Mouse (Mus musculus): ENCODE measurements around the gene Slc35b1. TPM values are rescaled to one million over a fixed set of nuclear protein-coding genes. Genes with fewer than 3 reads are reported as not detected.
A peak's percentile ranks its signal among the peaks of the same experiment; 100 is the strongest.

Slc35b1 gene
- polyA plus RNA-seq, 1 experiment from 2014 or later, result 144 TPM

- H3K9me3 ChIP-seq (ENCODE audit: control insufficient read depth), result no peaks in the 10 kb centered on the region
- no peak overlapping the region for H3K4me3 ChIP-seq (ENCODE audit: low read depth, low read length)
- no peaks in the 10 kb centered on the region; the same call in 1 of the 2 replicates for H3K27me3 ChIP-seq (replicated peaks; ENCODE audit: control insufficient read depth, insufficient read depth, low read length)
- TF ChIP-seq CTCF (IDR thresholded peaks at IDR 0.05; ENCODE audit: low read depth), result no peak
- H3K36me3 ChIP-seq (ENCODE audit: control insufficient read depth, insufficient read depth), result no peaks in the 10 kb centered on the region
- no peak for ATAC-seq
- H3K4me2 ChIP-seq (replicated peaks; ENCODE audit: low read depth), result no peak overlapping the region
- H3K4me1 ChIP-seq (replicated peaks; ENCODE audit: control insufficient read depth, insufficient read depth, low read length), result peaks cover 8% of the 10 kb centered on the region; the same call in 1 of the 2 replicates
- WGBS, result 84% methylated on average over 3 of the region's 3 CpGs
- no peak overlapping the region for H3K9ac ChIP-seq (ENCODE audit: low read depth, low read length)
- H3K27ac ChIP-seq (ENCODE audit: low read depth, low read length), result no peak overlapping the region
Observed at GRCm38 (mm10) chr11:95412615-95413014, 28.1 kb downstream of the Slc35b1 start.

DNA sequence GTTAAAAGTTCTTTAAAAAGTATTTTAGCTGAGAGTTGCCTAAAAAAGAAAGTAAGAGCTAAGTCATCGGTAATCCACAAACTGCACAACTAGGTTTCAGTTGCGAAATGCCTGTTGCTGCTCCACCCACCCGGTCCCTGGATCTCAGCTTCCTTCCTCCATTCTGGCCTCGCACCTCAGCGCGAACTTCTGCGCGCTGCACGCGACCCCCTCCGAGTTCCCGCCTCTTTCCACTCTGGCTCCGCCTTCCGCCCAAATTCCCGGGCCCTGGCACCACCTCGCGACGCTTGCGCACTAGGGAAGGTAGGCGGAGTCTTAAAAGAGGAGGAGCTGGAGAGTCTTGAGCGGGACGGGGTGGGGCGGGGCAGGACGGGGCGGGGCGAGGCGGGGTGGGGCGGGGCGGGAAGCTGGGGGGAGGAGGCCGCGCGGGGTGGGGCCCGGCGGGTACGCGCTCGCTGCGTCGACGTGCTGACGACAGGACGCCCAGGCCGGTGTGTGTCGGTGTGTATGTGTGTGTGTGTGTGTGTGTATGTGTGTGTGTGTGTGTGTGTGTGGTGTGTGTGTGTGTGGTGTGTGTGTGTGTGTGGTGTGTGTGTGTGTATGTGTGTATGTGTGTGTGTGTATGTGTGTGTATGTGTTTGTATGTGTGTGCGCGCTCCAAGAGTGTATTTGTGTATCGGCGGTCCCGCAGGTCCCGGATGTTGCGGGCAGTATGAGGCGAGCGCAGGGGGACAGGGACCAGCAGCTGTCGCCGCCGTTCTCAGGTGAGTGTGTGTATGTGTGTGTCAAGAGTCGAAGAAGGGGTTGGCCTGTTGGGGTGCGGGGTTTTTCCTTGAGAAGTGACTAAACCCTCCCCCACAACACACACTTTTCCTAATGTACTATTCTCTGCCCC lies 29.4 kb downstream of the Slc35b1 start, which contains the start of gene Spop:
TSS of gene Spop (plus strand) at position 440 of the 895 bp plus-strand sequence.
- Histone ChIP-seq H3K36me3 (ENCODE audit: control insufficient read depth, insufficient read depth) (no peaks in the 10 kb centered on the region), H3K27ac (ENCODE audit: low read depth, low read length) (peak within 1 kb of the TSS; percentile 81), H3K4me1 (replicated peaks; ENCODE audit: control insufficient read depth, insufficient read depth, low read length) (peaks cover 8% of the 10 kb centered on the region; the same call in 1 of the 2 replicates), H3K9me3 (ENCODE audit: control insufficient read depth) (no peaks in the 10 kb centered on the region), H3K9ac (ENCODE audit: low read depth, low read length) (peak within 1 kb of the TSS; percentile 17), H3K4me3 (ENCODE audit: low read depth, low read length) (peak within 1 kb of the TSS; percentile 57), H3K4me2 (replicated peaks; ENCODE audit: low read depth) (peak within 1 kb of the TSS; percentile 79), H3K27me3 (replicated peaks; ENCODE audit: control insufficient read depth, insufficient read depth, low read length) (no peaks in the 10 kb centered on the region; the same call in 1 of the 2 replicates)
- under 1% methylated on average over 52 of the region's 58 CpGs for WGBS
- TF ChIP-seq CTCF (IDR thresholded peaks at IDR 0.05; ENCODE audit: low read depth), result no peak
- peak; percentile 92 for ATAC-seq

- H3K36me3 ChIP-seq (ENCODE audit: control insufficient read depth, insufficient read depth), result no peaks in the 10 kb centered on the region
- peak overlapping the region; percentile 17 for H3K9ac ChIP-seq (ENCODE audit: low read depth, low read length)
- H3K27ac ChIP-seq (ENCODE audit: low read depth, low read length), result peak overlapping the region; percentile 81
- peak; percentile 67 for TF ChIP-seq CTCF (IDR thresholded peaks at IDR 0.05; ENCODE audit: low read depth)
- whole genome bisulfite sequencing, result under 1% methylated on average over 28 of the region's 28 CpGs
- no peaks in the 10 kb centered on the region; the same call in 1 of the 2 replicates for H3K27me3 ChIP-seq (replicated peaks; ENCODE audit: control insufficient read depth, insufficient read depth, low read length)
- peak overlapping the region; percentile 79 for H3K4me2 ChIP-seq (replicated peaks; ENCODE audit: low read depth)
- H3K4me3 ChIP-seq (ENCODE audit: low read depth, low read length), result peak overlapping the region; percentile 57
- no peaks in the 10 kb centered on the region for H3K9me3 ChIP-seq (ENCODE audit: control insufficient read depth)
- peaks cover 8% of the 10 kb centered on the region; the same call in 1 of the 2 replicates for H3K4me1 ChIP-seq (replicated peaks; ENCODE audit: control insufficient read depth, insufficient read depth, low read length)
- peak; percentile 72 for ATAC-seq
Observed at GRCm38 (mm10) chr11:95414536-95415161, 30.2 kb downstream of the Slc35b1 start.

DNA sequence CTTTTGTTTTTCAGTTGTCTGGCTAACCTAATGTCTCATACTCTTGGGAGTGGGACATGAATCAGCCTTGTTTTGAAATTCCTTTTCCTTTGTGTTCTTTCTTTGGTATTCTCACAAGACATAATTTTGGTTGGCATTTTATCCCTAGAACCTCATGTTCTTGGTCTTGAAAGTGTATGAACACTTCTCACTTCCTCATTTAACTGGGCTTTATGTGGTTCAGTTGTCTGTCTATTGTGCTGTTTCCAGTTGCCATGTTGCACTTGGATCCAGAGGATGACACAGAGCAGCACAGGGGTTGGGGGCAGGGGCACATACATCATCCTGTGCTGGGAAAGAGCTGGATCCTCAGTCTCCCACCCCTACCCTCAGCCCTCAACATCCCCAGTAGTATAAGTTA lies 31.4 kb downstream of the Slc35b1 start:
- H3K36me3 ChIP-seq (ENCODE audit: control insufficient read depth, insufficient read depth), result no peaks in the 10 kb centered on the region
- peaks cover 8% of the 10 kb centered on the region; the same call in 1 of the 2 replicates for H3K4me1 ChIP-seq (replicated peaks; ENCODE audit: control insufficient read depth, insufficient read depth, low read length)
- no peak for ATAC-seq
- H3K9ac ChIP-seq (ENCODE audit: low read depth, low read length), result no peak overlapping the region
- no peak for TF ChIP-seq CTCF (IDR thresholded peaks at IDR 0.05; ENCODE audit: low read depth)
- H3K9me3 ChIP-seq (ENCODE audit: control insufficient read depth), result no peaks in the 10 kb centered on the region
- H3K27me3 ChIP-seq (replicated peaks; ENCODE audit: control insufficient read depth, insufficient read depth, low read length), result no peaks in the 10 kb centered on the region
- H3K4me3 ChIP-seq (ENCODE audit: low read depth, low read length), result no peak overlapping the region
- H3K27ac ChIP-seq (ENCODE audit: low read depth, low read length), result no peak overlapping the region
- peak overlapping the region; percentile 79; the same call in 1 of the 2 replicates for H3K4me2 ChIP-seq (replicated peaks; ENCODE audit: low read depth)

DNA sequence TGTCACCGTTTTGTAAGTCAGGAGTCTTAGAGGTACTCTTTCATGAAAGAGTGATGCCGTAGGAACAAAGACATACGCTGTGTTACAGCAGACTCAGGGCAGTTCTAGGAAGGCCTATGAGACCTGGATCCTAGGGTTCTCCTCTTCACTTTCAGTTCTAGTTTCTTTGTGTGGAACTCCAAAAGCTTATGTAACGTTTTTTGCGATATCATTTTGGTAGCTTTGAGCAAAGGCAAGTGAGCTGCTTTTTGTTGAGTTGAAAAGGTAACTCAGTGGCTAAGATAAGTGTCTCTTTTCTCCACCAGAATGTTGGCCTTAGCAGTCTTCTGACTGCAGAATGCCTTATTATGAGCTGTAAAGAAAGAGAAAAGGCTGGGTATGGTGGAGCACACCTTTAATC lies 32.8 kb downstream of the Slc35b1 start:
- Histone ChIP-seq H3K27me3 (replicated peaks; ENCODE audit: control insufficient read depth, insufficient read depth, low read length) (no peaks in the 10 kb centered on the region), H3K9ac (ENCODE audit: low read depth, low read length) (no peak overlapping the region), H3K27ac (ENCODE audit: low read depth, low read length) (no peak overlapping the region), H3K9me3 (ENCODE audit: control insufficient read depth) (no peaks in the 10 kb centered on the region), H3K4me3 (ENCODE audit: low read depth, low read length) (no peak overlapping the region), H3K36me3 (ENCODE audit: control insufficient read depth, insufficient read depth) (no peaks in the 10 kb centered on the region), H3K4me2 (replicated peaks; ENCODE audit: low read depth) (no peak overlapping the region), H3K4me1 (replicated peaks; ENCODE audit: control insufficient read depth, insufficient read depth, low read length) (peaks cover 8% of the 10 kb centered on the region; the same call in 1 of the 2 replicates)
- 91% methylated on average over 5 of the region's 5 CpGs for WGBS
- ATAC-seq, result no peak
- TF ChIP-seq CTCF (IDR thresholded peaks at IDR 0.05; ENCODE audit: low read depth), result no peak

DNA sequence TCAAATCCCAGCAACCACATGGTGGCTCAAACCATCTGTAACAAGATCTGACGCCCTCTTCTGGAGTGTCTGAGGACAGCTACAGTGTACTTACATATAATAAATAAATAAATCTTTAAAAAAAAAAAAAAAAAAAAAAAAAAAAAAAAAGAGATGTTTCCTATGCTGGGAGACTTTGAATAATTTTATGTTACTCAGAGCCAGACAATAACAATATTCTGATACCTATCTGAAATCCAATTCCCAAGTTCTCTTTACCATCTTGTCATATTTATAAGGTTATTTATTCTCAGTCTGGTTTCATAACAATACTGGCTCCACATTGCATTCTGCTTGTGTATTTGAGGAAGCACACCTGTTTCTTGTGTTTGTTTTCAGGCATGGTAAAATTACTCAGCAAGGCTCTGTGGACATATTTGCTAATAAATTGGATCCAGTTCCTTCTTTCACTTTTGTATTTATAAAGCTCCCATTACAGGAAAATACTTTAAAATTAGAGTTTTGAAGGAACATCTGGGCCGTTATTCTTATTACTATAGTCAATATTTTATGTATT lies 36.5 kb downstream of the Slc35b1 start:
- Histone ChIP-seq H3K4me3 (ENCODE audit: low read depth, low read length) (no peak overlapping the region), H3K27ac (ENCODE audit: low read depth, low read length) (no peak overlapping the region), H3K9me3 (ENCODE audit: control insufficient read depth) (no peaks in the 10 kb centered on the region), H3K4me2 (replicated peaks; ENCODE audit: low read depth) (no peak overlapping the region), H3K4me1 (replicated peaks; ENCODE audit: control insufficient read depth, insufficient read depth, low read length) (no peaks in the 10 kb centered on the region), H3K36me3 (ENCODE audit: control insufficient read depth, insufficient read depth) (no peaks in the 10 kb centered on the region), H3K27me3 (replicated peaks; ENCODE audit: control insufficient read depth, insufficient read depth, low read length) (no peaks in the 10 kb centered on the region), H3K9ac (ENCODE audit: low read depth, low read length) (no peak overlapping the region)
- ATAC-seq, result no peak
- TF ChIP-seq CTCF (IDR thresholded peaks at IDR 0.05; ENCODE audit: low read depth), result 0 out of 2 replicates have a peak, but pooled peaks have one; percentile 9
- 62% methylated on average over 2 of the region's 2 CpGs for WGBS

Data from intestine, postnatal 0 days (tissue).